Comparison of ENCODE assay signal across 30 mouse cellular contexts in the genomic region with DNA sequence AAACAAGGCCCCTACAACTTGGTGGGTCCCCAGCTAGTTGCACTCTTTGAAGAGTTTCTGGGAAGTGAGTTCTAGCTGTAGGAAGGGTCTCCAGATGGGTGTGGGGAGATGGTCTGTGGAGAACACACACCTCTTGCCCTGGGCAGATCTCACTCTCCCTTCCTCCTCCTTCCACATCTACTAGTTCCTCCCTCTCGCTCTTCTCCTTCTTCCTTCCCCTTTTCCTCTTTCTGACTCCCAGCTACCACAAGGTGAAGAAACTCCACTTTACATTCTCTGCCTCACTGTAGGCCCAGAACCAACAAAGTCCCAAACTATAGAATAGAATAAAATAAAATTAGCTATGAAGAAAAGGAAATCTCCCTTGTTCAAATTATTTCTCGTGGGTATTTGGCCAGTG.
"Had no signal": no experiment of that assay in that cellular context is flagged by ENCODE, and none has a peak within 500 bp of the region (broad histone marks: within the 10 kb centered on the region; RNA-seq: fewer than 3 reads in every experiment).

No protein-coding gene starts in this region.

- DNase-seq: left cerebral cortex, postnatal 4 days; liver; liver, embryonic 13.5 days; liver, postnatal 0 days; lung, adult 18-20 months; lung, adult 2 months; lung, embryonic 14.5 days; lung, postnatal 10 days; lung, postnatal 14 days; lung, postnatal 36 days; lung, postnatal 4 days; midbrain, embryonic 14.5 days had no signal

- H3K27ac ChIP-seq: left cerebral cortex, adult 2 months; limb, embryonic 10.5 days; limb, embryonic 12.5 days; limb, embryonic 13.5 days; limb, embryonic 15.5 days; liver, embryonic 12.5 days; liver, embryonic 13.5 days; liver, embryonic 14.5 days; liver, embryonic 15.5 days; lung, embryonic 15.5 days; macrophage; midbrain, embryonic 10.5 days; midbrain, embryonic 12.5 days; midbrain, embryonic 13.5 days; midbrain, embryonic 15.5 days had no signal

- H3K4me1 ChIP-seq: limb, embryonic 10.5 days; limb, embryonic 12.5 days; limb, embryonic 13.5 days; limb, embryonic 15.5 days; liver, embryonic 12.5 days; liver, embryonic 13.5 days; liver, embryonic 15.5 days; lung, embryonic 15.5 days; megakaryocyte, embryonic 14.5 days; midbrain, embryonic 10.5 days; midbrain, embryonic 12.5 days; midbrain, embryonic 13.5 days; midbrain, embryonic 15.5 days had no signal

- H3K4me3 ChIP-seq: left cerebral cortex, adult 2 months; limb, embryonic 10.5 days; limb, embryonic 12.5 days; limb, embryonic 13.5 days; limb, embryonic 15.5 days; liver, embryonic 12.5 days; liver, embryonic 13.5 days; liver, embryonic 15.5 days; lung, embryonic 15.5 days; midbrain, embryonic 10.5 days; midbrain, embryonic 12.5 days; midbrain, embryonic 13.5 days; midbrain, embryonic 15.5 days; myocyte had no signal

- ATAC-seq: liver, embryonic 12.5 days; liver, postnatal 0 days; lung, postnatal 0 days; midbrain, embryonic 13.5 days; midbrain, embryonic 15.5 days; midbrain, embryonic 16.5 days had no signal

- H3K27me3 ChIP-seq: limb, embryonic 12.5 days; limb, embryonic 13.5 days; limb, embryonic 15.5 days; liver, embryonic 12.5 days; liver, embryonic 13.5 days; liver, embryonic 15.5 days; lung, embryonic 15.5 days; megakaryocyte, embryonic 14.5 days; midbrain, embryonic 12.5 days; midbrain, embryonic 13.5 days; midbrain, embryonic 15.5 days had no signal
